Mouse (Mus musculus) thymus, adult 2 months (tissue): ENCODE measurements around the gene Gabarap.
A peak's percentile ranks its signal among the peaks of the same experiment; 100 is the strongest.

Source experiments
- CTCF ChIP-seq: fragments of 200-500 bp; IDR thresholded peaks from 2 replicates; pipeline ENCODE4 v1.5.1; 2012; ENCODE audit warnings: mild to moderate bottlenecking, control low read depth, low read length, moderate library complexity, borderline replicate concordance; ENCODE audit not compliant: control insufficient read depth, poor library complexity, insufficient read depth; ENCODE audit errors: extremely low read depth
- POLR2A ChIP-seq: fragments of 200-500 bp; IDR thresholded peaks from 2 replicates; pipeline ENCODE4 v1.6.1; 2012; ENCODE audit warnings: mild to moderate bottlenecking, low read length, control low read depth, moderate library complexity; ENCODE audit not compliant: control insufficient read depth, poor library complexity, insufficient read depth; ENCODE audit errors: extremely low read depth

- TF ChIP-seq CTCF: peak; percentile 83
- TF ChIP-seq POLR2A: 0 out of 2 replicates have a peak, but pooled peaks have one; percentile 41
These were observed 24.1 kb downstream of the Gabarap start, which contains the start of gene Acadvl for GRCm38 (mm10) chr11:70014880-70015558.
